Mouse (Mus musculus): ENCODE results near the gene Tmem102. TPM values are rescaled to one million over a fixed set of nuclear protein-coding genes. Genes with fewer than 3 reads are reported as not detected.
A peak's percentile ranks its signal among the peaks of the same experiment; 100 is the strongest.

The Tmem102 gene
- polyA plus RNA-seq (2015; fragmentation: Nextera tagmentation; extraction: Ambion mirVana) = 0.74 and 0.86 TPM in 2 replicates

- ATAC-seq (replicated peaks) = no peak
- 6% methylated on average over 29 of the region's 29 CpGs for WGBS
- Histone ChIP-seq H3K4me3 (peak within 1 kb of the TSS; percentile 74; the same call in 1 of the 2 replicates), H3K27ac (no peak within 1 kb of the TSS), H3K36me3 (replicated peaks) (no peaks in the 10 kb centered on the region), H3K4me2 (peak within 1 kb of the TSS; percentile 86), H3K9ac (no peak within 1 kb of the TSS), H3K27me3 (replicated peaks) (peaks cover 23% of the 10 kb centered on the region), H3K4me1 (peaks cover 47% of the 10 kb centered on the region), H3K9me3 (no peaks in the 10 kb centered on the region)
Measured at GRCm38 (mm10) chr11:69804972-69805909, at the start of gene Tmem102. Tmem102 (minus strand) TSS chr11:69805624.

- Histone ChIP-seq H3K9ac (no peak overlapping the region), H3K4me2 (no peak overlapping the region), H3K4me1 (peaks cover 4% of the 10 kb centered on the region; the same call in 1 of the 2 replicates), H3K4me3 (no peak overlapping the region), H3K36me3 (replicated peaks) (peaks cover 13% of the 10 kb centered on the region; the same call in 1 of the 2 replicates), H3K27ac (no peak overlapping the region), H3K9me3 (no peaks in the 10 kb centered on the region), H3K27me3 (replicated peaks) (peaks cover 12% of the 10 kb centered on the region; the same call in 1 of the 2 replicates)
- ATAC-seq (replicated peaks) = no peak
- 88% methylated on average over 10 of the region's 10 CpGs for WGBS
Measured at GRCm38 (mm10) chr11:69854680-69855079, 49.3 kb upstream of the Tmem102 start.

- WGBS = 71% methylated on average over 7 of the region's 7 CpGs
- no peak overlapping the region for H3K27ac ChIP-seq
- no peak overlapping the region for H3K9ac ChIP-seq
- peaks cover 13% of the 10 kb centered on the region; the same call in 1 of the 2 replicates for H3K36me3 ChIP-seq (replicated peaks)
- H3K4me1 ChIP-seq = peaks cover 4% of the 10 kb centered on the region; the same call in 1 of the 2 replicates
- no peak for ATAC-seq (replicated peaks)
- H3K4me3 ChIP-seq = no peak overlapping the region
- H3K9me3 ChIP-seq = no peaks in the 10 kb centered on the region
- peaks cover 8% of the 10 kb centered on the region; the same call in 1 of the 2 replicates for H3K27me3 ChIP-seq (replicated peaks)
- H3K4me2 ChIP-seq = no peak overlapping the region
Measured at GRCm38 (mm10) chr11:69853994-69854393, 48.6 kb upstream of the Tmem102 start.

- Histone ChIP-seq H3K4me3 (no peak overlapping the region), H3K9me3 (no peaks in the 10 kb centered on the region), H3K4me1 (peaks cover 23% of the 10 kb centered on the region), H3K4me2 (no peak overlapping the region), H3K27me3 (replicated peaks) (no peaks in the 10 kb centered on the region), H3K36me3 (replicated peaks) (peaks cover 13% of the 10 kb centered on the region; the same call in 1 of the 2 replicates), H3K27ac (no peak overlapping the region), H3K9ac (no peak overlapping the region)
- 73% methylated on average over 8 of the region's 8 CpGs for WGBS
- ATAC-seq (replicated peaks) = no peak
Measured at GRCm38 (mm10) chr11:69850754-69851153, 45.3 kb upstream of the Tmem102 start.

GRCm38 (mm10) chr11:69849884-69850283, 44.5 kb upstream of the Tmem102 start:
- no peak overlapping the region for H3K4me3 ChIP-seq
- H3K36me3 ChIP-seq (replicated peaks) = peaks cover 13% of the 10 kb centered on the region; the same call in 1 of the 2 replicates
- H3K27ac ChIP-seq = no peak overlapping the region
- H3K27me3 ChIP-seq (replicated peaks) = no peaks in the 10 kb centered on the region
- no peak overlapping the region for H3K4me2 ChIP-seq
- H3K9me3 ChIP-seq = no peaks in the 10 kb centered on the region
- WGBS = 94% methylated on average over 15 of the region's 15 CpGs
- peaks cover 29% of the 10 kb centered on the region for H3K4me1 ChIP-seq
- no peak for ATAC-seq (replicated peaks)
- H3K9ac ChIP-seq = no peak overlapping the region

- Histone ChIP-seq H3K9ac (no peak overlapping the region), H3K4me3 (no peak overlapping the region), H3K4me1 (peaks cover 29% of the 10 kb centered on the region), H3K27ac (no peak overlapping the region), H3K36me3 (replicated peaks) (peaks cover 13% of the 10 kb centered on the region; the same call in 1 of the 2 replicates), H3K4me2 (no peak overlapping the region), H3K27me3 (replicated peaks) (no peaks in the 10 kb centered on the region), H3K9me3 (no peaks in the 10 kb centered on the region)
- no peak for ATAC-seq (replicated peaks)
- 93% methylated on average over 9 of the region's 9 CpGs for WGBS
Measured at GRCm38 (mm10) chr11:69849128-69849527, 43.7 kb upstream of the Tmem102 start.

- peak overlapping the region; percentile 92 for H3K4me2 ChIP-seq
- H3K9ac ChIP-seq = no peak overlapping the region
- WGBS = 98% methylated on average over 6 of the region's 6 CpGs
- H3K4me1 ChIP-seq = peaks cover 29% of the 10 kb centered on the region
- H3K4me3 ChIP-seq = peak overlapping the region; percentile 81; the same call in 1 of the 2 replicates
- no peak overlapping the region for H3K27ac ChIP-seq
- H3K36me3 ChIP-seq (replicated peaks) = peaks cover 13% of the 10 kb centered on the region; the same call in 1 of the 2 replicates
- no peaks in the 10 kb centered on the region for H3K9me3 ChIP-seq
- H3K27me3 ChIP-seq (replicated peaks) = no peaks in the 10 kb centered on the region
- ATAC-seq (replicated peaks) = no peak
Measured at GRCm38 (mm10) chr11:69848021-69848420, 42.6 kb upstream of the Tmem102 start.

GRCm38 (mm10) chr11:69846738-69847688, 41.6 kb upstream of the Tmem102 start:
- Histone ChIP-seq H3K4me1 (peaks cover 29% of the 10 kb centered on the region), H3K4me3 (peak overlapping the region; percentile 81)

GRCm38 (mm10) chr11:69846198-69846680, 40.8 kb upstream of the Tmem102 start, which contains the start of gene Plscr3:
Plscr3 (plus strand) TSS chr11:69846376.
- H3K27ac ChIP-seq = peak within 1 kb of the TSS; percentile 97
- peak within 1 kb of the TSS; percentile 95 for H3K9ac ChIP-seq
- peak; percentile 93 for ATAC-seq (replicated peaks)
- peak within 1 kb of the TSS; percentile 81 for H3K4me3 ChIP-seq
- no peaks in the 10 kb centered on the region for H3K27me3 ChIP-seq (replicated peaks)
- H3K9me3 ChIP-seq = no peaks in the 10 kb centered on the region
- under 1% methylated on average over 36 of the region's 38 CpGs for WGBS
- H3K4me1 ChIP-seq = peaks cover 29% of the 10 kb centered on the region
- peak within 1 kb of the TSS; percentile 92 for H3K4me2 ChIP-seq
- H3K36me3 ChIP-seq (replicated peaks) = peaks cover 8% of the 10 kb centered on the region; the same call in 1 of the 2 replicates

More at GRCm38 (mm10) chr11:69846738-69847688, 41.6 kb upstream of the Tmem102 start:
- no peaks in the 10 kb centered on the region for H3K27me3 ChIP-seq (replicated peaks)
- peak overlapping the region; percentile 97 for H3K27ac ChIP-seq
- peak overlapping the region; percentile 92 for H3K4me2 ChIP-seq
- 13% methylated on average over 37 of the region's 37 CpGs for WGBS
- H3K9me3 ChIP-seq = no peaks in the 10 kb centered on the region
- ATAC-seq (replicated peaks) = peak; percentile 68
- H3K36me3 ChIP-seq (replicated peaks) = peaks cover 13% of the 10 kb centered on the region; the same call in 1 of the 2 replicates
- peak overlapping the region; percentile 95 for H3K9ac ChIP-seq

- H3K9me3 ChIP-seq = no peaks in the 10 kb centered on the region
- H3K9ac ChIP-seq = peak overlapping the region; percentile 66
- H3K27me3 ChIP-seq (replicated peaks) = no peaks in the 10 kb centered on the region
- peak overlapping the region; percentile 89 for H3K4me3 ChIP-seq
- WGBS = 2% methylated on average over 7 of the region's 7 CpGs
- H3K27ac ChIP-seq = peak overlapping the region; percentile 97
- peaks cover 36% of the 10 kb centered on the region for H3K4me1 ChIP-seq
- ATAC-seq (replicated peaks) = 0 out of 2 replicates have a peak, but pooled peaks have one; percentile 1
- peak overlapping the region; percentile 96 for H3K4me2 ChIP-seq
- H3K36me3 ChIP-seq (replicated peaks) = no peaks in the 10 kb centered on the region; the same call in 1 of the 2 replicates
Measured at GRCm38 (mm10) chr11:69838714-69839104, 33.3 kb upstream of the Tmem102 start.

- H3K4me3 ChIP-seq = peak within 1 kb of the TSS; percentile 89
- H3K36me3 ChIP-seq (replicated peaks) = no peaks in the 10 kb centered on the region; the same call in 1 of the 2 replicates
- no peaks in the 10 kb centered on the region for H3K27me3 ChIP-seq (replicated peaks)
- peaks cover 40% of the 10 kb centered on the region for H3K4me1 ChIP-seq
- under 1% methylated on average over 34 of the region's 34 CpGs for WGBS
- peak within 1 kb of the TSS; percentile 98 for H3K9ac ChIP-seq
- H3K4me2 ChIP-seq = peak within 1 kb of the TSS; percentile 96
- no peaks in the 10 kb centered on the region for H3K9me3 ChIP-seq
- peak; percentile 92 for ATAC-seq (replicated peaks)
- H3K27ac ChIP-seq = peak within 1 kb of the TSS; percentile 97
Measured at GRCm38 (mm10) chr11:69837952-69838713, 32.7 kb upstream of the Tmem102 start, which contains the start of gene Tmem256. Tmem256 (plus strand) TSS chr11:69838514.

Measured in midbrain, embryonic 15.5 days (tissue).